ENCODE assay signal across 14 mouse cellular contexts in genomic region chr9:107543299-107543698, GRCm38 (mm10). TPM values are rescaled to one million over a fixed set of nuclear protein-coding genes. Genes with fewer than 3 reads are reported as not detected.
DNase-seq lines count a peak whose midpoint lies in the region; ATAC-seq lines count a peak whose summit lies in the region.
"Had no signal": no experiment of that assay in that cellular context is flagged by ENCODE, and none has a peak within 500 bp of the region (broad histone marks: within the 10 kb centered on the region; RNA-seq: fewer than 3 reads in every experiment).

No protein-coding gene starts in this region.

- no peak overlapping the region for H3K4me3 ChIP-seq in hindbrain, embryonic 12.5 days
- no peak overlapping the region for H3K4me3 ChIP-seq in hindbrain, embryonic 14.5 days (replicated peaks; ENCODE audit: low read length)
- peak overlapping the region; percentile 68; the same call in 1 of the 2 replicates for H3K4me3 ChIP-seq in midbrain, embryonic 10.5 days
- H3K4me3 ChIP-seq in midbrain, embryonic 11.5 days (ENCODE audit: low read depth, low read length), result no peak overlapping the region
- H3K4me3 ChIP-seq in liver, embryonic 15.5 days (replicated peaks), result no peak overlapping the region

- DNase-seq in cerebellum, adult 11-12 months, result peak; percentile 53
- no peak for DNase-seq in cerebellum, postnatal 10 days
- no peak for DNase-seq in hindbrain, embryonic 14.5 days (ENCODE audit: low spot score)
- DNase-seq in midbrain, embryonic 10.5 days (ENCODE audit: low spot score), result no peak
- DNase-seq in midbrain, embryonic 11.5 days (ENCODE audit: low spot score, missing footprints), result no peak
- no peak for DNase-seq in ovary, adult 18-20 months (ENCODE audit: low spot score)
- DNase-seq: gastrocnemius, adult 2 months had no signal

- no peak for ATAC-seq in hindbrain, embryonic 12.5 days (ENCODE audit: low FRiP score)
- ATAC-seq in hindbrain, embryonic 14.5 days (ENCODE audit: low FRiP score), result no peak
- no peak for ATAC-seq in midbrain, embryonic 11.5 days (ENCODE audit: low FRiP score)
- ATAC-seq in liver, embryonic 15.5 days (ENCODE audit: insufficient read depth), result no peak
- ATAC-seq: hindbrain, embryonic 16.5 days; Patski had no signal

- peaks cover 43% of the 10 kb centered on the region for H3K4me1 ChIP-seq in hindbrain, embryonic 12.5 days
- H3K4me1 ChIP-seq in hindbrain, embryonic 14.5 days (replicated peaks; ENCODE audit: control insufficient read depth, insufficient read depth, low read length), result peaks cover 32% of the 10 kb centered on the region
- H3K4me1 ChIP-seq in midbrain, embryonic 10.5 days, result peaks cover 59% of the 10 kb centered on the region
- peaks cover 25% of the 10 kb centered on the region for H3K4me1 ChIP-seq in midbrain, embryonic 11.5 days (ENCODE audit: control insufficient read depth, insufficient read depth, low read length)
- H3K4me1 ChIP-seq in liver, embryonic 15.5 days (replicated peaks), result peaks cover 55% of the 10 kb centered on the region

- H3K27me3 ChIP-seq in hindbrain, embryonic 12.5 days, result peaks cover under 1% of the 10 kb centered on the region; the same call in 1 of the 2 replicates
- H3K27me3 ChIP-seq in hindbrain, embryonic 14.5 days (ENCODE audit: control insufficient read depth, insufficient read depth, low read length), result no peaks in the 10 kb centered on the region
- H3K27me3 ChIP-seq in midbrain, embryonic 10.5 days (ENCODE audit: low read depth, poor library complexity, severe bottlenecking), result peaks cover 10% of the 10 kb centered on the region
- no peaks in the 10 kb centered on the region; the same call in none of the 2 replicates for H3K27me3 ChIP-seq in midbrain, embryonic 11.5 days (ENCODE audit: control insufficient read depth, insufficient read depth, low read length)
- H3K27me3 ChIP-seq in liver, embryonic 15.5 days, result peaks cover 1% of the 10 kb centered on the region; the same call in 1 of the 2 replicates
- H3K27me3 ChIP-seq: megakaryocyte, embryonic 14.5 days; Patski had no signal

- H3K4me2 ChIP-seq in hindbrain, embryonic 12.5 days (replicated peaks), result peak overlapping the region; percentile 83; the same call in 1 of the 2 replicates
- no peak overlapping the region for H3K4me2 ChIP-seq in hindbrain, embryonic 14.5 days (replicated peaks)
- H3K4me2 ChIP-seq in midbrain, embryonic 11.5 days, result no peak overlapping the region
- H3K4me2 ChIP-seq in liver, embryonic 15.5 days, result peak overlapping the region; percentile 93; the same call in 1 of the 2 replicates

- no peak overlapping the region for H3K9ac ChIP-seq in hindbrain, embryonic 12.5 days
- H3K9ac ChIP-seq in hindbrain, embryonic 14.5 days, result no peak overlapping the region
- H3K9ac ChIP-seq in midbrain, embryonic 11.5 days (ENCODE audit: low read length), result no peak overlapping the region
- H3K9ac ChIP-seq in liver, embryonic 15.5 days, result no peak overlapping the region

- H3K36me3 ChIP-seq in hindbrain, embryonic 12.5 days, result peaks cover 38% of the 10 kb centered on the region
- H3K36me3 ChIP-seq in hindbrain, embryonic 14.5 days (replicated peaks; ENCODE audit: control insufficient read depth, insufficient read depth), result peaks cover 38% of the 10 kb centered on the region
- H3K36me3 ChIP-seq in midbrain, embryonic 10.5 days, result peaks cover 44% of the 10 kb centered on the region
- peaks cover 11% of the 10 kb centered on the region for H3K36me3 ChIP-seq in midbrain, embryonic 11.5 days (ENCODE audit: control insufficient read depth, insufficient read depth, low read length)
- peaks cover 37% of the 10 kb centered on the region for H3K36me3 ChIP-seq in liver, embryonic 15.5 days (replicated peaks)

- 89% methylated on average over 11 of the region's 11 CpGs for WGBS in hindbrain, embryonic 12.5 days
- WGBS in hindbrain, embryonic 14.5 days, result 91% methylated on average over 11 of the region's 11 CpGs
- 88% methylated on average over 11 of the region's 11 CpGs for WGBS in midbrain, embryonic 10.5 days
- WGBS in midbrain, embryonic 11.5 days, result 88% methylated on average over 11 of the region's 11 CpGs
- 80% methylated on average over 11 of the region's 11 CpGs for WGBS in liver, embryonic 15.5 days (ENCODE audit: insufficient replicate concordance)

- H3K9me3 ChIP-seq in hindbrain, embryonic 12.5 days (replicated peaks), result no peaks in the 10 kb centered on the region
- H3K9me3 ChIP-seq in hindbrain, embryonic 14.5 days (ENCODE audit: control insufficient read depth, low read length), result no peaks in the 10 kb centered on the region
- H3K9me3 ChIP-seq in midbrain, embryonic 10.5 days (replicated peaks), result no peaks in the 10 kb centered on the region
- no peaks in the 10 kb centered on the region for H3K9me3 ChIP-seq in midbrain, embryonic 11.5 days (ENCODE audit: control insufficient read depth, low read length)
- no peaks in the 10 kb centered on the region for H3K9me3 ChIP-seq in liver, embryonic 15.5 days (replicated peaks)
- H3K9me3 ChIP-seq: megakaryocyte, embryonic 14.5 days had no signal

- H3K27ac ChIP-seq in hindbrain, embryonic 12.5 days, result no peak overlapping the region
- H3K27ac ChIP-seq in hindbrain, embryonic 14.5 days, result no peak overlapping the region
- no peak overlapping the region for H3K27ac ChIP-seq in midbrain, embryonic 10.5 days (replicated peaks)
- no peak overlapping the region for H3K27ac ChIP-seq in midbrain, embryonic 11.5 days (ENCODE audit: low read depth, low read length)
- H3K27ac ChIP-seq in liver, embryonic 15.5 days (replicated peaks), result no peak overlapping the region
- H3K27ac ChIP-seq: left cerebral cortex, adult 2 months had no signal

RNA-seq across cellular contexts. Expression of gene Nprl2, which starts 1.3 kb away (rescaled TPM):
- 47.5 and 50.5 TPM in 2 replicates for polyA plus RNA-seq in hindbrain, embryonic 12.5 days (2016; fragmentation: Nextera tagmentation; extraction: Ambion mirVana)
- polyA plus RNA-seq in hindbrain, embryonic 14.5 days (2014; fragmentation: Nextera tagmentation; extraction: Ambion mirVana), result 65.8 and 71.4 TPM in 2 replicates
- 37.1 and 40.4 TPM in 2 replicates for polyA plus RNA-seq in midbrain, embryonic 10.5 days (2016; fragmentation: Nextera tagmentation; extraction: Ambion mirVana)
- polyA plus RNA-seq in midbrain, embryonic 11.5 days (2014; fragmentation: Nextera tagmentation; extraction: Ambion mirVana), result 39.1 and 43.3 TPM in 2 replicates
- polyA plus RNA-seq in liver, embryonic 15.5 days (2015; fragmentation: Nextera tagmentation; extraction: Ambion mirVana), result 11.2 and 13.2 TPM in 2 replicates

RNA-seq across cellular contexts. Expression of gene Cyb561d2, which starts 1.3 kb away (rescaled TPM):
- 21.9 and 22.6 TPM in 2 replicates for polyA plus RNA-seq in hindbrain, embryonic 12.5 days (2016; fragmentation: Nextera tagmentation; extraction: Ambion mirVana)
- polyA plus RNA-seq in hindbrain, embryonic 14.5 days (2014; fragmentation: Nextera tagmentation; extraction: Ambion mirVana), result 44.9 and 49.3 TPM in 2 replicates
- polyA plus RNA-seq in midbrain, embryonic 10.5 days (2016; fragmentation: Nextera tagmentation; extraction: Ambion mirVana), result 20.5 and 22.6 TPM in 2 replicates
- 18.3 and 18.9 TPM in 2 replicates for polyA plus RNA-seq in midbrain, embryonic 11.5 days (2014; fragmentation: Nextera tagmentation; extraction: Ambion mirVana)
- 13.1 and 13.2 TPM in 2 replicates for polyA plus RNA-seq in liver, embryonic 15.5 days (2015; fragmentation: Nextera tagmentation; extraction: Ambion mirVana)

RNA-seq across cellular contexts. Expression of gene Zmynd10, which starts 3.8 kb away (rescaled TPM):
- polyA plus RNA-seq in hindbrain, embryonic 12.5 days (2016; fragmentation: Nextera tagmentation; extraction: Ambion mirVana), result 3.6 and 4.3 TPM in 2 replicates
- 3.3 TPM in 2 replicates for polyA plus RNA-seq in hindbrain, embryonic 14.5 days (2014; fragmentation: Nextera tagmentation; extraction: Ambion mirVana)
- 0.75 and 1.1 TPM in 2 replicates for polyA plus RNA-seq in midbrain, embryonic 10.5 days (2016; fragmentation: Nextera tagmentation; extraction: Ambion mirVana)
- 0.33 and 0.49 TPM in 2 replicates for polyA plus RNA-seq in midbrain, embryonic 11.5 days (2014; fragmentation: Nextera tagmentation; extraction: Ambion mirVana)
- 0.64 and 1.0 TPM in 2 replicates for polyA plus RNA-seq in liver, embryonic 15.5 days (2015; fragmentation: Nextera tagmentation; extraction: Ambion mirVana)
- polyA plus RNA-seq: heart, embryonic 14.5 days had no signal

RNA-seq across cellular contexts. Expression of gene Rassf1, which starts 8.1 kb away (rescaled TPM):
- polyA plus RNA-seq in hindbrain, embryonic 12.5 days (2016; fragmentation: Nextera tagmentation; extraction: Ambion mirVana), result 37.3 and 39.9 TPM in 2 replicates
- 32.6 and 33.5 TPM in 2 replicates for polyA plus RNA-seq in hindbrain, embryonic 14.5 days (2014; fragmentation: Nextera tagmentation; extraction: Ambion mirVana)
- 54.2 and 54.8 TPM in 2 replicates for polyA plus RNA-seq in midbrain, embryonic 10.5 days (2016; fragmentation: Nextera tagmentation; extraction: Ambion mirVana)
- 40.5 and 44.0 TPM in 2 replicates for polyA plus RNA-seq in midbrain, embryonic 11.5 days (2014; fragmentation: Nextera tagmentation; extraction: Ambion mirVana)
- polyA plus RNA-seq in liver, embryonic 15.5 days (2015; fragmentation: Nextera tagmentation; extraction: Ambion mirVana), result 15.8 and 18.7 TPM in 2 replicates

RNA-seq across cellular contexts. Expression of gene Tmem115, which starts 9.6 kb away (rescaled TPM):
- polyA plus RNA-seq in hindbrain, embryonic 12.5 days (2016; fragmentation: Nextera tagmentation; extraction: Ambion mirVana), result 48.1 and 50.4 TPM in 2 replicates
- 47.1 and 51.7 TPM in 2 replicates for polyA plus RNA-seq in hindbrain, embryonic 14.5 days (2014; fragmentation: Nextera tagmentation; extraction: Ambion mirVana)
- polyA plus RNA-seq in midbrain, embryonic 10.5 days (2016; fragmentation: Nextera tagmentation; extraction: Ambion mirVana), result 38.6 and 39.5 TPM in 2 replicates
- 40.9 and 44.6 TPM in 2 replicates for polyA plus RNA-seq in midbrain, embryonic 11.5 days (2014; fragmentation: Nextera tagmentation; extraction: Ambion mirVana)
- 15.2 and 15.9 TPM in 2 replicates for polyA plus RNA-seq in liver, embryonic 15.5 days (2015; fragmentation: Nextera tagmentation; extraction: Ambion mirVana)

Comparison
In these comparisons a context has a peak if more than half of its experiments do, and no peak if none do; other contexts are left out.
1. H3K4me2 ChIP-seq: peak in hindbrain, embryonic 12.5 days (single experiment) and liver, embryonic 15.5 days (single experiment); none in hindbrain, embryonic 14.5 days (single experiment) and midbrain, embryonic 11.5 days (single experiment).